Mouse (Mus musculus) CH12.LX (cell line): ENCODE data around the gene Cdk14. TPM values are rescaled to one million over a fixed set of nuclear protein-coding genes. Genes with fewer than 3 reads are reported as not detected.

Experiments
- DNase-seq: peaks from one replicate; pipeline ENCODE4 v3.0.0-alpha.2; 2013; ENCODE audit errors: extremely low read depth
- H3K27ac ChIP-seq: 2 replicates; pipeline ENCODE4 v1.5.1; 2012; ENCODE audit warnings: low read depth, mild to moderate bottlenecking, control low read depth, moderate library complexity; ENCODE audit not compliant: insufficient read depth
- H3K27me3 ChIP-seq: replicated peaks from 2 replicates; pipeline ENCODE3; 2012; ENCODE audit warnings: inconsistent platforms
- H3K36me3 ChIP-seq, 2 experiments: replicated peaks in 1 of 2; 2 replicates each; pipeline versions ENCODE3 to v1.6.1; 2012; ENCODE audit warnings: inconsistent platforms in 1 of 2, low read length in 1 of 2, mild to moderate bottlenecking in 1 of 2, mixed read lengths in 1 of 2, moderate library complexity in 1 of 2; ENCODE audit not compliant: control insufficient read depth in 1 of 2, insufficient read depth in 1 of 2
- H3K4me1 ChIP-seq, 2 experiments: 2 replicates each; pipeline ENCODE4 v1.6.1; 2012; ENCODE audit warnings: inconsistent platforms in 1 of 2, moderate library complexity in 1 of 2; ENCODE audit not compliant: insufficient read depth in 2 of 2, control insufficient read depth in 1 of 2
- H3K4me2 ChIP-seq: 2 replicates; pipeline ENCODE4 v1.6.1; 2012; ENCODE audit warnings: low read depth, mild to moderate bottlenecking, control low read depth; ENCODE audit not compliant: poor library complexity, insufficient read depth, severe bottlenecking
- H3K4me3 ChIP-seq, 3 experiments: fragments of 150-350 bp in 1 of 3; sonication (generic) in 1 of 3; replicated peaks in 1 of 3; 2 replicates each; pipeline versions ENCODE3 to v1.5.1; 2011 to 2012; ENCODE audit warnings: low read depth in 2 of 3, low read length in 2 of 3, mild to moderate bottlenecking in 2 of 3, moderate library complexity in 2 of 3, control low read depth in 1 of 3, improper control_type of control experiment in 1 of 3, inconsistent platforms in 1 of 3, mixed read lengths in 1 of 3; ENCODE audit not compliant: poor library complexity in 1 of 3
- H3K79me2 ChIP-seq: replicated peaks from 2 replicates; pipeline ENCODE4 v1.6.1; 2012; ENCODE audit warnings: mild to moderate bottlenecking, moderate library complexity; ENCODE audit not compliant: control insufficient read depth, poor library complexity, insufficient read depth, severe bottlenecking; ENCODE audit errors: extremely low read depth
- H3K9ac ChIP-seq: 2 replicates; pipeline ENCODE4 v1.6.1; 2012; ENCODE audit warnings: low read depth, mild to moderate bottlenecking, control low read depth, moderate library complexity; ENCODE audit not compliant: insufficient read depth
- H3K9me3 ChIP-seq: replicated peaks from 2 replicates; pipeline ENCODE3; 2012; ENCODE audit warnings: low read length, inconsistent platforms, mixed read lengths
- BHLHE40 ChIP-seq: IDR thresholded peaks from 2 replicates; pipeline ENCODE4 v1.6.1; 2011; ENCODE audit warnings: mild to moderate bottlenecking, low read depth, low read length, improper control_type of control experiment
- CHD1 ChIP-seq: IDR thresholded peaks from 2 replicates; pipeline ENCODE4 v1.6.1; 2012; ENCODE audit warnings: low read depth, low read length, improper control_type of control experiment, inconsistent platforms
- CHD2 ChIP-seq: IDR thresholded peaks from 2 replicates; pipeline ENCODE4 v1.6.1; 2011; ENCODE audit warnings: low read length, improper control_type of control experiment
- CTCF ChIP-seq, 2 experiments: IDR thresholded peaks in 1 of 2; conservative IDR thresholded peaks in 1 of 2; 2 replicates each; pipeline ENCODE4 v1.5.1; 2011 to 2012; ENCODE audit warnings: low read depth in 2 of 2, low read length in 2 of 2, improper control_type of control experiment in 1 of 2, inconsistent platforms in 1 of 2, mild to moderate bottlenecking in 1 of 2, moderate library complexity in 1 of 2
- E2F4 ChIP-seq: IDR thresholded peaks from 2 replicates; pipeline ENCODE4 v1.6.1; 2011; ENCODE audit warnings: low read depth, low read length, improper control_type of control experiment; ENCODE audit not compliant: insufficient replicate concordance
- ELF1 ChIP-seq: IDR thresholded peaks from 2 replicates; pipeline ENCODE4 v1.6.1; 2014; ENCODE audit warnings: low read depth, mild to moderate bottlenecking, inconsistent platforms, low read length, improper control_type of control experiment
- EP300 ChIP-seq: IDR thresholded peaks from 2 replicates; pipeline ENCODE4 v1.6.1; 2011; ENCODE audit warnings: low read length, improper control_type of control experiment
- ETS1 ChIP-seq: conservative IDR thresholded peaks from 2 replicates; pipeline ENCODE4 v1.6.1; 2012; ENCODE audit warnings: low read depth, mild to moderate bottlenecking, inconsistent platforms, low read length, improper control_type of control experiment, moderate library complexity
- GABPA ChIP-seq: IDR thresholded peaks from 2 replicates; pipeline ENCODE4 v1.6.1; 2012; ENCODE audit warnings: low read depth, low read length, improper control_type of control experiment, inconsistent platforms; ENCODE audit not compliant: insufficient replicate concordance
- JUND ChIP-seq: conservative IDR thresholded peaks from 2 replicates; pipeline ENCODE4 v1.6.1; 2011; ENCODE audit warnings: low read depth, low read length, improper control_type of control experiment
- KAT2A ChIP-seq: IDR thresholded peaks from 2 replicates; pipeline ENCODE4 v1.6.1; 2012; ENCODE audit warnings: low read length, improper control_type of control experiment, inconsistent platforms; ENCODE audit not compliant: insufficient replicate concordance
- MAFK ChIP-seq: IDR thresholded peaks from 2 replicates; pipeline ENCODE4 v1.6.1; 2011; ENCODE audit warnings: low read length, improper control_type of control experiment; ENCODE audit not compliant: insufficient replicate concordance
- MEF2A ChIP-seq: IDR thresholded peaks from 2 replicates; pipeline ENCODE4 v1.6.1; 2014; ENCODE audit warnings: low read depth, mild to moderate bottlenecking, inconsistent platforms, low read length, improper control_type of control experiment, borderline replicate concordance
- MYC ChIP-seq: IDR thresholded peaks from 2 replicates; pipeline ENCODE4 v1.6.1; 2011; ENCODE audit warnings: low read depth, mild to moderate bottlenecking, improper control_type of control experiment, low read length
- NRF1 ChIP-seq: IDR thresholded peaks from 2 replicates; pipeline ENCODE4 v1.6.1; 2014; ENCODE audit warnings: low read depth, mild to moderate bottlenecking, inconsistent platforms, low read length, improper control_type of control experiment, moderate library complexity
- PAX5 ChIP-seq: IDR thresholded peaks from 2 replicates; pipeline ENCODE4 v1.6.1; 2012; ENCODE audit warnings: low read length, inconsistent platforms, mixed read lengths
- RAD21 ChIP-seq: IDR thresholded peaks from 2 replicates; pipeline ENCODE4 v1.6.1; 2011; ENCODE audit warnings: low read depth, mild to moderate bottlenecking, low read length, improper control_type of control experiment, moderate library complexity
- RCOR1 ChIP-seq: conservative IDR thresholded peaks from 2 replicates; pipeline ENCODE4 v1.6.1; 2012; ENCODE audit warnings: low read depth, mild to moderate bottlenecking, inconsistent platforms, low read length, improper control_type of control experiment
- SIN3A ChIP-seq: IDR thresholded peaks from 2 replicates; pipeline ENCODE4 v1.6.1; 2012; ENCODE audit warnings: low read length, improper control_type of control experiment, inconsistent platforms
- TBP ChIP-seq: conservative IDR thresholded peaks from 2 replicates; pipeline ENCODE4 v1.6.1; 2011; ENCODE audit warnings: low read depth, low read length, improper control_type of control experiment
- ZC3H11A ChIP-seq: IDR thresholded peaks from 2 replicates; pipeline ENCODE4 v1.6.1; 2012; ENCODE audit warnings: low read depth, mild to moderate bottlenecking, inconsistent platforms, low read length, improper control_type of control experiment
- ZKSCAN1 ChIP-seq: IDR thresholded peaks from 2 replicates; pipeline ENCODE4 v1.6.1; 2012; ENCODE audit warnings: low read depth, inconsistent platforms, low read length, improper control_type of control experiment, borderline replicate concordance
- ZMIZ1 ChIP-seq: IDR thresholded peaks from 2 replicates; pipeline ENCODE4 v1.6.1; 2012; ENCODE audit warnings: low read depth, mild to moderate bottlenecking, inconsistent platforms, low read length, improper control_type of control experiment
- dilution Hi-C: fragments of 300-500 bp; cut with MboI; formaldehyde crosslinking; loops from 2 replicates; pipeline ENCODE4 v1.14.3; 2020; ENCODE audit warnings: low sequenced_read_pairs; ENCODE audit not compliant: extremely low pct_unique_long_range_greater_than_20kb, extremely low pct_ligation_motif_present
- in situ Hi-C: fragments of 300-500 bp; cut with MboI; formaldehyde crosslinking; loops from 3 replicates; pipeline ENCODE4 v1.14.3; 2019; ENCODE audit warnings: low sequenced_read_pairs, low pct_ligation_motif_present, low pct_unique_long_range_greater_than_20kb, mixed read lengths
- polyA plus RNA-seq: library from polyadenylated mRNA; unstranded; fragments of >175 nt; gene quantifications from 2 replicates; pipeline ENCODE4 v1.2.1, GENCODE M21; 2012; ENCODE audit warnings: low read depth; ENCODE audit not compliant: insufficient read length
- total RNA-seq, 2 experiments: library from RNA; depleted of rRNA; stranded (reverse); fragments of 300-350 nt in 1 of 2; fragments of >200 nt in 1 of 2; gene quantifications; 2 replicates each; pipeline ENCODE4 v1.2.3; 2012 to 2014

Cdk14 gene
- total and polyA plus RNA-seq, 3 experiments, result 3.7 to 12.0 (median 8.9) TPM

GRCm38 (mm10) chr5:5164326-5164725, 255.8 kb downstream of the Cdk14 start:
- H3K79me2 ChIP-seq, result no peaks in the 10 kb centered on the region
- H3K4me3 ChIP-seq, result no peak overlapping the region
- peaks cover 0 to 2% of the 10 kb centered on the region in 2 experiments for H3K36me3 ChIP-seq
- H3K4me2 ChIP-seq, result no peak overlapping the region
- no peak for DNase-seq
- no peaks in the 10 kb centered on the region for H3K27me3 ChIP-seq
- no peak overlapping the region for H3K9ac ChIP-seq
- TF ChIP-seq BHLHE40, result no peak
- no peak for TF ChIP-seq CTCF (conservative IDR thresholded peaks at IDR 0.05 in 1 of 2, IDR thresholded peaks at IDR 0.05 in 1 of 2; ENCODE audit: low read depth in 2 of 2, low read length in 2 of 2)
- TF ChIP-seq NRF1, result no peak
- no peak for TF ChIP-seq SIN3A
- TF ChIP-seq RAD21, result no peak
- TF ChIP-seq MAFK, result no peak
- TF ChIP-seq TBP, result no peak
- no peak for TF ChIP-seq E2F4
- TF ChIP-seq ZC3H11A, result no peak
- TF ChIP-seq RCOR1, result no peak
- no peak for TF ChIP-seq JUND
- no peak for TF ChIP-seq KAT2A
- no peak for TF ChIP-seq MEF2A
- in situ Hi-C loops (no loop called here), dilution Hi-C loops (no loop called here)
- no peaks in the 10 kb centered on the region for H3K4me1 ChIP-seq
- H3K27ac ChIP-seq, result no peak overlapping the region
- H3K9me3 ChIP-seq, result no peaks in the 10 kb centered on the region

- no peak overlapping the region for H3K27ac ChIP-seq
- no peaks in the 10 kb centered on the region for H3K9me3 ChIP-seq
- DNase-seq, result no peak
- dilution Hi-C loops, result no loop called here
- H3K27me3 ChIP-seq, result no peaks in the 10 kb centered on the region
- no peaks in the 10 kb centered on the region for H3K4me1 ChIP-seq
- no peaks in the 10 kb centered on the region for H3K79me2 ChIP-seq
- H3K36me3 ChIP-seq, result peaks cover 0 to 2% of the 10 kb centered on the region in 2 experiments
- H3K9ac ChIP-seq, result no peak overlapping the region
- H3K4me3 ChIP-seq, result no peak overlapping the region
- H3K4me2 ChIP-seq, result no peak overlapping the region
- in situ Hi-C loops, result no loop called here
- TF ChIP-seq E2F4 (no peak), MEF2A (no peak), ZMIZ1 (no peak), RAD21 (no peak), PAX5 (no peak), ZC3H11A (no peak), ZKSCAN1 (no peak), ELF1 (no peak), MYC (no peak), ETS1 (no peak), CHD2 (no peak), GABPA (no peak), NRF1 (no peak), CHD1 (no peak), EP300 (no peak)
- TF ChIP-seq, all 38 proteins: peak for 0
Observed at GRCm38 (mm10) chr5:5163823-5164222, 256.3 kb downstream of the Cdk14 start.
